Mouse (Mus musculus) cerebellum, adult 2 months (tissue): ENCODE data around the gene Zglp1.

ENCODE experiments used
- CTCF ChIP-seq: fragments of 200-500 bp; IDR thresholded peaks from 2 replicates; pipeline ENCODE4 v1.5.1; 2011; ENCODE audit warnings: low read depth, mild to moderate bottlenecking, control low read depth, low read length, moderate library complexity, borderline replicate concordance; ENCODE audit not compliant: insufficient read depth
- POLR2A ChIP-seq: fragments of 200-500 bp; IDR thresholded peaks from 2 replicates; pipeline ENCODE4 v1.6.1; 2011; ENCODE audit warnings: low read length, control low read depth, borderline replicate concordance; ENCODE audit not compliant: insufficient read depth

DNA sequence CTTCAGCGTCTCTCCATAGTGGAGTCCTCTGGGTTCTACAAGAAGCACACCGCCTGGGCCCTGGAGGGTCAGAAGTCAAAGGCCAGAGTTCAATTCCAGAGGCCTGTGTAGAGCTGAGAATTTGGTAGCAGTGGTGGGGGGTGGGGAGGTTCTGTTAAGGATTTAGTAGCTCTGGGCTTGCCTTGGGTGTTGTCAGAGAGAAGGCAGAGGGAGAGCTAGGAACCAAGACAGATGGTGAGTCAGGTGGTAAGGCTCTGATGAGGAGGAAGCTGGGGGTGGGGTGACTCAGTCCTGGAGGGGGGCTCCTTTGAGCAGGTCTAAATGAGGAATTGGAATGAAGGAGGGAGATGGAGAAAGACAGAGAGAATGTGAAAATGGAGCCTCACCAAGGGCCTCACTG is 4.0 kb downstream of the Zglp1 start:
- TF ChIP-seq CTCF (no peak), POLR2A (no peak)
